Mouse (Mus musculus): ENCODE data around the gene Ugt2a2.

DNA sequence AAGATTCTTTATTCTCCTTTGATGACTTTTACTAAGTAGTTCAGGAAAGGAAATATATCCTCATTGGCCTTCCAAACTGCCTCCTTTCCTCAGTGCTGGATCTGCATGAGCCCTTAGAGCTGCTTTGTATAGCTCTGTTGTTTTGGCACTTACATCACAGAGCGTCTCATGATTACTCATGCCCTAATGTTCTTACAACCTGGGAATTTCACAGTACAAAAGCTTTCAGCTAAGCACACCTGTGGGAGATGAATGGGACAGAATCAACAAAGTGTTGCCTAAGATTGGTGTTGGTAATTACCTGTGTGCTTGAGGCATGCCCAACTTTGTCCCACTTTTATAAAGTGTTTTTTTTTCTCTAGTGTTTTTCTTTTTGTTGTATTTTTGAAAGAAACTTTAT is 20.6 kb upstream of the Ugt2a2 start:
- no peak for TF ChIP-seq CTCF (IDR thresholded peaks at IDR 0.05; ENCODE audit: control insufficient read depth, insufficient read depth, low read length)
- no peak for TF ChIP-seq POLR2A (IDR thresholded peaks at IDR 0.05; ENCODE audit: borderline replicate concordance, control insufficient read depth, low read depth, low read length)

Data from bone marrow, adult 2 months (tissue).